Mouse (Mus musculus) heart, embryonic 14.5 days (tissue): ENCODE measurements around the gene Skil. TPM values are rescaled to one million over a fixed set of nuclear protein-coding genes. Genes with fewer than 3 reads are reported as not detected.

Experiments used
- ATAC-seq: fragments of 200-750 bp; cut with Nextera tagmentation; 2 replicates; pipeline ENCODE4 v1.8.0; 2017; ENCODE audit warnings: low read depth, moderate TSS enrichment; ENCODE audit not compliant: insufficient number of reproducible peaks, insufficient read depth, low FRiP score
- H3K27ac ChIP-seq, 2 experiments: fragments of 200-500 bp in 1 of 2; fragments of 300-500 bp in 1 of 2; sonication (generic) in 1 of 2; replicated peaks in 1 of 2; 2 replicates each; pipeline ENCODE4 v1.5.1; 2012 to 2014; ENCODE audit warnings: low read depth in 2 of 2, low read length in 2 of 2, control low read depth in 1 of 2, mild to moderate bottlenecking in 1 of 2, mixed read lengths in 1 of 2; ENCODE audit not compliant: control insufficient read depth in 1 of 2, insufficient read depth in 1 of 2
- H3K27me3 ChIP-seq: fragments of 300-500 bp; sonication (generic); 2 replicates; pipeline ENCODE4 v1.6.1; 2014; ENCODE audit warnings: mild to moderate bottlenecking, low read length, control low read depth; ENCODE audit not compliant: control insufficient read depth, insufficient read depth
- H3K36me3 ChIP-seq: fragments of 300-500 bp; sonication (generic); 2 replicates; pipeline ENCODE4 v1.6.1; 2014; ENCODE audit warnings: mild to moderate bottlenecking, control low read depth, low read length, mixed read lengths; ENCODE audit not compliant: control insufficient read depth, insufficient read depth
- H3K4me1 ChIP-seq, 2 experiments: fragments of 200-500 bp in 1 of 2; fragments of 300-500 bp in 1 of 2; sonication (generic) in 1 of 2; 2 replicates each; pipeline ENCODE4 v1.6.1; 2012 to 2014; ENCODE audit warnings: low read length in 2 of 2, control low read depth in 1 of 2, mixed read lengths in 1 of 2; ENCODE audit not compliant: control insufficient read depth in 2 of 2, insufficient read depth in 2 of 2
- H3K4me2 ChIP-seq: fragments of 300-500 bp; sonication (generic); 2 replicates; pipeline ENCODE4 v1.6.1; 2014; ENCODE audit warnings: mild to moderate bottlenecking, low read length
- H3K4me3 ChIP-seq, 2 experiments: fragments of 200-500 bp in 1 of 2; fragments of 300-500 bp in 1 of 2; sonication (generic) in 1 of 2; 2 replicates each; pipeline ENCODE4 v1.5.1; 2012 to 2014; ENCODE audit warnings: low read length in 2 of 2, mild to moderate bottlenecking in 2 of 2, control low read depth in 1 of 2, low read depth in 1 of 2, moderate library complexity in 1 of 2; ENCODE audit not compliant: control insufficient read depth in 1 of 2, insufficient read depth in 1 of 2
- H3K9ac ChIP-seq: fragments of 300-500 bp; sonication (generic); 2 replicates; pipeline ENCODE4 v1.6.1; 2014; ENCODE audit warnings: mild to moderate bottlenecking, low read length
- H3K9me3 ChIP-seq: fragments of 300-500 bp; sonication (generic); 2 replicates; pipeline ENCODE4 v1.6.1; 2016; ENCODE audit warnings: low read length, control low read depth; ENCODE audit not compliant: control insufficient read depth
- WGBS: fragments of 180-500 bp; shearing (Covaris S2); extraction: QIAGEN DNeasy Blood & Tissue Kit; methylation state at CpG from one replicate; pipeline ENCODE4 v1.1.7; 2014; 5-methylcytosine and 5-hydroxymethylcytosine counted together
- polyA plus RNA-seq: library from polyadenylated mRNA; unstranded; fragments of >200 nt; fragmentation: Nextera tagmentation; extraction: Ambion mirVana; gene quantifications from 2 replicates; pipeline ENCODE4 v1.2.1, GENCODE M21; 2014

The Skil gene
- polyA plus RNA-seq, 1 experiment from 2014 or later: 19.0 TPM

DNA sequence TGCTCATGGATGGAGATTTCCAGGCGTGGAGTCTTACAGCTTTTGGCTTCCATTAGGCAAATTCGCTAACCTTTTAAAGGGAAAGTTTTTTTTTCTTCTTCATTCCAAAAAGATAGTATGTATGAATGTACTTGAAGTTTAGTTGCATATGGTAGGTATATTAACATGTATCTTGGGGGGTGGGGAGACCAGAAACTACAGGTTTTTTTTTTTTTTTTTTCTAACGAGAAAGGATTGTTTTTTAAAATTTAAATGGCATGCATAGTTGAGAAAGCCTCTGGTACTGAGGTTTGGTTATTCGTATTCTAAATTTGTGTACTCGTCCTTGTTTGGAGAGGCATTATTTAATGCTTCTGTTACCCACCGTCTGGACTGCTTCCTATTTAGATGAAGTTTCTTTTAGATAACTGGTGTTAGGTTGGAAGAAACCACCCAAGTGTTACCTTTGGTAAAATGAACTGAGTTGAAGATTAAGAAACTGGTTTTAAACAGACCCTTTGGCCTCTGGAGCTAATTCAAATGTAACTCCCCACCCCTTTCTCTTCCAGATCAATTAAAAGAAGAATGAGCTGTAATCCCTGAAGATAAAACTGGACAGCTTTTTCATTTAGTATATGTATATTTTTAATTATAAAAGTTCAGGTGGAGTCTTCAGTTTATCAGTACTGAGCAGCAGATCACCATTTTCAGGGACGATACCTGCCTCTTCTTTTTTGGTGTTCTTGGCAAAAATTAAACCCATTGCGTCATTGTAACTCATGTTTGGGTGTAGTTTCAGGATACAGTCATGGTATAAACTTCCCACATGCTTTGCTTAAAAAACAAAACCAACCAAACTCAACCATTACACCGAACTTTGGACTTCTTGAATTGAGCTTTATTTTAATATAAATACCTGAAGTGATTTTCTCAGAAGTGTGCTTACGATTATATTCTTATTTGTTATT, 1.6 kb downstream of the Skil start:
- H3K4me3 ChIP-seq: peak overlapping the region; percentile 93 to 95
- peaks cover 16% of the 10 kb centered on the region for H3K36me3 ChIP-seq
- peak overlapping the region; percentile 88 to 99 for H3K27ac ChIP-seq
- H3K9me3 ChIP-seq: no peaks in the 10 kb centered on the region
- ATAC-seq: no peak
- H3K27me3 ChIP-seq: no peaks in the 10 kb centered on the region
- peaks cover 6 to 30% of the 10 kb centered on the region in 2 experiments for H3K4me1 ChIP-seq
- 50% methylated on average over 10 of the region's 10 CpGs for WGBS
- H3K9ac ChIP-seq: peak overlapping the region; percentile 95
- H3K4me2 ChIP-seq: peak overlapping the region; percentile 71

DNA sequence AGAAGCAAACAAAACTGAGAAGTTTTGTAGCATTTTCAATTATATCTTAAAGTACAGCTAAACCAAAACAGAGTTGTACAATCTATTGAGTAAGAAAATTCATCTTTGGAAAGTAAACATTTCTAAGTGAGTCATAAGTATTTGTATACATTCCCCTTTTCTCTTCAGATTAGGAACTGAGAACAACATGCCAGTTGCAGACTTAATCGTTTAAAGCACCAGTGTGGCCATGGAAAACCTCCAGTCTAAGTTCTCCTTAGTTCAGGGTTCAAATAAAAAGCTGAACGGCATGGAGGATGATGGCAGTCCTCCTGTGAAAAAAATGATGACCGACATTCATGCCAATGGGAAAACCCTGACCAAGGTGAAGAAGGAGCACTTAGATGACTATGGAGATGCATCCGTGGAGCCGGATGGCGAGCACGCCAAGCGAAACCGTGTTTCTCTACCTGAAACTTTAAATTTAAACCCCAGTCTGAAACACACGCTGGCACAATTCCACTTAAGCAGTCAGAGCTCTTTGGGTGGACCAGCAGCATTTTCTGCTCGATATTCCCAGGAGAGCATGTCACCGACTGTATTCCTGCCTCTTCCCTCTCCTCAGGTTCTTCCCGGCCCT, 2.4 kb downstream of the Skil start:
- Histone ChIP-seq H3K27me3 (no peaks in the 10 kb centered on the region), H3K9me3 (no peaks in the 10 kb centered on the region), H3K27ac (no peak overlapping the region), H3K9ac (no peak overlapping the region), H3K4me3 (no peak overlapping the region), H3K4me1 (peaks cover 6 to 35% of the 10 kb centered on the region in 2 experiments), H3K4me2 (peak overlapping the region; percentile 71), H3K36me3 (peaks cover 16% of the 10 kb centered on the region)
- no peak for ATAC-seq
- WGBS: 77% methylated on average over 13 of the region's 13 CpGs

DNA sequence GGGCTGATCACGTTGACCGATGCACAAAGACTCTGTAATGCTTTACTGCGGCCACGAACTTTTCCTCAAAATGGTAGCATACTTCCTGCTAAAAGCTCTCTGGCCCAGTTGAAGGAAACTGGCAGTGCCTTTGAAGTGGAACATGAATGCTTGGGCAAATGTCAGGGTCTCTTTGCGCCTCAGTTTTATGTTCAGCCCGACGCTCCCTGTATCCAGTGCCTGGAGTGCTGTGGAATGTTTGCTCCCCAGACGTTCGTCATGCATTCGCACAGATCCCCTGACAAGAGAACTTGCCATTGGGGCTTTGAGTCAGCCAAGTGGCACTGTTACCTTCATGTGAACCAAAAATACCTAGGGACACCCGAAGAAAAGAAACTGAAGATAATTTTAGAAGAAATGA, 3.1 kb downstream of the Skil start:
- no peaks in the 10 kb centered on the region for H3K27me3 ChIP-seq
- H3K4me1 ChIP-seq: peaks cover 6 to 33% of the 10 kb centered on the region in 2 experiments
- H3K9ac ChIP-seq: no peak overlapping the region
- no peak overlapping the region for H3K4me3 ChIP-seq
- WGBS: 46% methylated on average over 11 of the region's 11 CpGs
- peak overlapping the region; percentile 45 for H3K4me2 ChIP-seq
- ATAC-seq: no peak
- no peaks in the 10 kb centered on the region for H3K9me3 ChIP-seq
- H3K36me3 ChIP-seq: peaks cover 16% of the 10 kb centered on the region
- no peak overlapping the region for H3K27ac ChIP-seq

DNA sequence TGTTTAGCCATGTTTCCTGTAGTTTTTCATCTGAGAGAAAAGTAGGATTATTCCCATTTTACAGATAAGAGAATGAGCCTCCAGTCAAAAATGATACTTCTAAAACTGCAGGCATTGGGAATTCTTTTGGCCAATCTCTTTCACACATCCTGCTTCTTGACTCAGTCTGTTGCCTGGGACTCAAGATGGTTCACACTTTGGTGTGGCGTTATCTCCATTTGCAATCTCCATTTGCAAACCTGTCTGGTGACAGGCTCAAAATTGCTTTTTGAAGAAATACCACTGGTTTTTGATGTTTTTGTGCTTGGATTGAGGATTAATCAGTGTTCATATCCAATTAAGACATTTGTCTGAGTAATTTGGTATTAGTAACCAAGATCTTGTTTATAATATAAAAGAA, 3.7 kb downstream of the Skil start:
- Histone ChIP-seq H3K4me3 (no peak overlapping the region), H3K9ac (no peak overlapping the region)
- no peak for ATAC-seq

DNA sequence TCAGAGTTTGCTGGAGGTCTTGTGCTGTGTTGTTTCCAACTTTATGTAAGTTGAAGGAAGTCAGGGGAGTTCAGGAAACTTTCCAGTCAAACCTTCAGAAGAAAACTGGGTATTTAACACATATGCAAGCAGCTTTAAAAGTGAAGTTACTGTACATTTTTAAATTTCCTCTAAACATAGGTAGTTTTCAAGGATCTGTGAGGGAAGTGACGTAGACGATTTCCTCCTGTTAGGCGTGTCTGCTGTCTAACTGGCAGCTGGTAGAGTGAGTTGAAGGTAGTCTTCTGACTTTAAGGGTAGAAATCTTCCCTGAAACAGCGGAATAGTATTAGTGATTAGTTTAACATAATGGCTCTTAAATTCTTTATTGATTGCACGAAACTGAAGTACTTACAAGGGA, 5.2 kb downstream of the Skil start:
- WGBS: 79% methylated on average over 5 of the region's 5 CpGs
- Histone ChIP-seq H3K9ac (no peak overlapping the region), H3K27me3 (no peaks in the 10 kb centered on the region), H3K9me3 (no peaks in the 10 kb centered on the region), H3K4me2 (peak overlapping the region; percentile 58), H3K36me3 (peaks cover 20% of the 10 kb centered on the region), H3K27ac (no peak overlapping the region), H3K4me3 (no peak overlapping the region), H3K4me1 (peaks cover 6 to 34% of the 10 kb centered on the region in 2 experiments)
- ATAC-seq: no peak

More for the DNA sequence above, 3.7 kb downstream of the Skil start:
- peaks cover 16% of the 10 kb centered on the region for H3K36me3 ChIP-seq
- no peak overlapping the region for H3K27ac ChIP-seq
- WGBS: 84% methylated on average over 1 of the region's 1 CpGs
- H3K27me3 ChIP-seq: no peaks in the 10 kb centered on the region
- H3K9me3 ChIP-seq: no peaks in the 10 kb centered on the region
- H3K4me1 ChIP-seq: peaks cover 6 to 31% of the 10 kb centered on the region in 2 experiments
- peak overlapping the region; percentile 45 for H3K4me2 ChIP-seq

DNA sequence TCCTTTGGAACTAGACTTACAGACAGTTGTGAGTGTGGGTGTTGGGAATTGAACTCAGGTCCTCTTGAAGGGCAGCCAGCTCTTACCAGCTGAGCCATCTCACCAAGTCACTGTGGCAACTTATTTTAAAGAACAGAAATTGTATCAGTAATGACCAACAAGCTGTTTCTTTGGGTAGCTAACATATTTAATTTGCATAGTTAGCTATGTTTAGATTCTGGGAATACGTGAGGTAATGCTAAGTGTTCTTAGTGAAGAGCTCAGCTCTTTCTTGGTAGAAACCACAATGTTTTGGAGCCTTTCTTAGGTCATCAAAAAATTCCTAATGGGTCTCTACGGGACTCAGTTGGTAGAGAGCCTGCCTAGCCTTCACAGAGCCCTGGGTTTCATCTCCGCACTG, 5.9 kb downstream of the Skil start:
- Histone ChIP-seq H3K27ac (no peak overlapping the region), H3K4me1 (peaks cover 6 to 34% of the 10 kb centered on the region in 2 experiments), H3K4me3 (no peak overlapping the region), H3K27me3 (no peaks in the 10 kb centered on the region), H3K36me3 (peaks cover 20% of the 10 kb centered on the region), H3K9me3 (no peaks in the 10 kb centered on the region), H3K9ac (no peak overlapping the region), H3K4me2 (no peak overlapping the region)
- no peak for ATAC-seq
- 89% methylated on average over 3 of the region's 3 CpGs for WGBS

DNA sequence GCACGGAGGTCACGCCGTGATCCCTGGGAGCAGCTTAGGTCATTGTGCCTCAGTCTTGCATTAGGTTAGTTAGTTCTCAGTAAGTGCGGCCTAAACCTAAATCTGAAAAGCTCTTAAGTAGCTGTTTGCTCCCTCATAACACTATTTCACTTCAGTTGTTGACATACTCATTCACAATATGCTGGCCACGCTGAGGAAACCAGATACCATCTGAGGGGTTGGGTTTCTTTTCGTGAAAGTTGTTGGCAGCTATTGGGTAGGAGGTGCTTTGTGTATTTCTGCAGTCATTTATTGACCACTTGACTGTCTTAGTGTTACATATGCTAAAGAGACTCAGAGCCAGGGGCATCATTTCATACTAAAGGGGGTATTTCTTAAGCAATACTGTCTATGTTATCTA, 10.1 kb downstream of the Skil start:
- Histone ChIP-seq H3K4me3 (no peak overlapping the region), H3K27ac (no peak overlapping the region), H3K9ac (no peak overlapping the region), H3K9me3 (no peaks in the 10 kb centered on the region), H3K36me3 (0 out of 2 replicates have a peak, but pooled peaks cover 4% of the 10 kb centered on the region), H3K4me2 (no peak overlapping the region), H3K27me3 (no peaks in the 10 kb centered on the region), H3K4me1 (peaks cover 2 to 21% of the 10 kb centered on the region in 2 experiments)
- WGBS: 62% methylated on average over 6 of the region's 6 CpGs
- ATAC-seq: no peak
